Mouse (Mus musculus) mouse embryonic stem cell (cell line): ENCODE data around the gene Shoc2.
"Not testable (repeated sequence)": the region's sequence is repeated elsewhere in the genome, so short reads cannot be mapped to it uniquely, and the experiment has no call there.

ENCODE experiments used
- in situ Hi-C, 2 experiments: fragments of 300-500 bp; cut with MboI; formaldehyde crosslinking; loops; 1 replicate in 1 of 2; 3 replicates in 1 of 2; pipeline ENCODE4 v1.14.3; 2019 to 2020; ENCODE audit warnings: low sequenced_read_pairs in 2 of 2, low pct_unique_long_range_greater_than_20kb in 1 of 2, mixed read lengths in 1 of 2; ENCODE audit not compliant: unreplicated experiment in 1 of 2

Shoc2 gene

GRCm38 (mm10) chr19:53925338-53925751 is 18.8 kb upstream of the Shoc2 start:
- in situ Hi-C loops, result no loop called here

GRCm38 (mm10) chr19:53926705-53927104 is 17.4 kb upstream of the Shoc2 start:
- in situ Hi-C loops, result no loop called here

GRCm38 (mm10) chr19:53929218-53929617 is 14.9 kb upstream of the Shoc2 start:
- in situ Hi-C loops, result no loop called here

- in situ Hi-C loops, result no loop called here
Measured at GRCm38 (mm10) chr19:53933050-53933449, 11.1 kb upstream of the Shoc2 start.

- in situ Hi-C loops, result no loop called here
Measured at GRCm38 (mm10) chr19:53934046-53934445, 10.1 kb upstream of the Shoc2 start.

GRCm38 (mm10) chr19:53939467-53939866 is 4.6 kb upstream of the Shoc2 start:
- in situ Hi-C loops, result no loop called here

GRCm38 (mm10) chr19:53941139-53941538 is 3.0 kb upstream of the Shoc2 start:
- in situ Hi-C loops, result no loop called here

GRCm38 (mm10) chr19:53942342-53942741 is 1.8 kb upstream of the Shoc2 start:
- in situ Hi-C loops, result no loop called here

- in situ Hi-C loops, result no loop called here
Measured at GRCm38 (mm10) chr19:53944786-53945169, 672 bp downstream of the Shoc2 start.

GRCm38 (mm10) chr19:53945171-53946042 is 1.3 kb downstream of the Shoc2 start:
- in situ Hi-C loops, result no loop called here

- in situ Hi-C loops, result no loop called here
Measured at GRCm38 (mm10) chr19:53957513-53957912, 13.4 kb downstream of the Shoc2 start.

- in situ Hi-C loops, result no loop called here
Measured at GRCm38 (mm10) chr19:53962511-53962910, 18.4 kb downstream of the Shoc2 start.

- in situ Hi-C loops, result not testable (repeated sequence)
Measured at GRCm38 (mm10) chr19:53964347-53964746, 20.2 kb downstream of the Shoc2 start.

- in situ Hi-C loops, result no loop called here
Measured at GRCm38 (mm10) chr19:53964910-53965633, 21.0 kb downstream of the Shoc2 start.

GRCm38 (mm10) chr19:53969226-53969625 is 25.1 kb downstream of the Shoc2 start:
- in situ Hi-C loops, result no loop called here

- in situ Hi-C loops, result no loop called here
Measured at GRCm38 (mm10) chr19:53971938-53972337, 27.8 kb downstream of the Shoc2 start.

- in situ Hi-C loops, result no loop called here
Measured at GRCm38 (mm10) chr19:53973656-53974055, 29.6 kb downstream of the Shoc2 start.

GRCm38 (mm10) chr19:53982041-53982440 is 37.9 kb downstream of the Shoc2 start:
- in situ Hi-C loops, result no loop called here

GRCm38 (mm10) chr19:53983336-53983735 is 39.2 kb downstream of the Shoc2 start:
- in situ Hi-C loops, result no loop called here

GRCm38 (mm10) chr19:53984628-53985027 is 40.5 kb downstream of the Shoc2 start:
- in situ Hi-C loops, result no loop called here
